Mouse (Mus musculus) embryonic fibroblast, embryonic 13.5 days (primary cell): ENCODE results near the gene H1fx.

Experiments used
- CTCF ChIP-seq: IDR thresholded peaks from 2 replicates; pipeline ENCODE4 v1.5.1; 2011; ENCODE audit warnings: mild to moderate bottlenecking, control low read depth, low read length, moderate library complexity, borderline replicate concordance; ENCODE audit not compliant: insufficient read depth
- POLR2A ChIP-seq: IDR thresholded peaks from 2 replicates; pipeline ENCODE4 v1.6.1; 2011; ENCODE audit warnings: low read depth, mild to moderate bottlenecking, control low read depth, low read length, moderate library complexity

DNA sequence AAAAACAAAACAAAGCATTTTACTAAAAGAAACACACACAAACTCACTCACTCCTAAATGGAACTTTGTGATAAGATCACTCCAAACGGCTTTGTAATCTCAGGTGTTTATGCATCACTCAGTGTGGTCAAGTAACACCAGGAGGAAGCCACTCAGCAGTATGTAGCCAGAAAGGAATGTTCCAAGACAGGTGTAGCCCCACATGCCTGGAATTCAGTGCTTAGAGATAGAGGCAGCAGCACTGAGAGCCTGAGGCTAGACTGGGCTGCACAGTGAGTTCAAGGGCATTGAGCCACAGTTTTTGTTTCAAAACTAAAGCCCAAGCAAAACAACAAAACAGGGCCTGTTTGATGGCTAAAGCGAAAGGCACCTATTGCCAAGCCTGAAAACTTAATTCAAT, 31.2 kb upstream of the H1fx start:
- TF ChIP-seq POLR2A = no peak
- TF ChIP-seq CTCF = no peak
